Mouse (Mus musculus) c-Kit-positive CD71-positive TER-119-negative erythroid progenitor cells, embryonic 14.5 days (primary cell): ENCODE results near the gene Tomm40l.
"Not testable (repeated sequence)": the region's sequence is repeated elsewhere in the genome, so short reads cannot be mapped to it uniquely, and the experiment has no call there.

Source experiments
- DNase-seq: peaks from one replicate; pipeline ENCODE4 v3.0.0-alpha.2; 2013; ENCODE audit warnings: low read depth

Gene Tomm40l

GRCm38 (mm10) chr1:171250680-171251593, 28.6 kb upstream of the Tomm40l start, which contains the start of gene Ndufs2:
Gene Ndufs2 (minus strand): TSS chr1:171251388.
- no peak for DNase-seq

GRCm38 (mm10) chr1:171249913-171250600, 27.7 kb upstream of the Tomm40l start, which contains the start of gene Adamts4:
Gene Adamts4 (plus strand): TSS chr1:171250421.
- no peak for DNase-seq

GRCm38 (mm10) chr1:171248386-171249226, 26.3 kb upstream of the Tomm40l start:
- DNase-seq, result no peak

- DNase-seq, result no peak
Observed at GRCm38 (mm10) chr1:171247916-171248315, 25.6 kb upstream of the Tomm40l start.

GRCm38 (mm10) chr1:171247453-171247841, 25.1 kb upstream of the Tomm40l start:
- DNase-seq, result no peak

- DNase-seq, result peak; percentile 95
Observed at GRCm38 (mm10) chr1:171246709-171247452, 24.6 kb upstream of the Tomm40l start.

- DNase-seq, result no peak
Observed at GRCm38 (mm10) chr1:171245353-171245752, 23.0 kb upstream of the Tomm40l start.

- DNase-seq, result not testable (repeated sequence)
Observed at GRCm38 (mm10) chr1:171241952-171242351, 19.6 kb upstream of the Tomm40l start.

GRCm38 (mm10) chr1:171240911-171241310, 18.6 kb upstream of the Tomm40l start:
- no peak for DNase-seq

GRCm38 (mm10) chr1:171239992-171240744, 17.9 kb upstream of the Tomm40l start:
- DNase-seq, result no peak

- DNase-seq, result peak; percentile 64
Observed at GRCm38 (mm10) chr1:171238463-171238862, 16.1 kb upstream of the Tomm40l start.

- no peak for DNase-seq
Observed at GRCm38 (mm10) chr1:171237438-171237837, 15.1 kb upstream of the Tomm40l start.

- DNase-seq, result no peak
Observed at GRCm38 (mm10) chr1:171235791-171236190, 13.5 kb upstream of the Tomm40l start.

GRCm38 (mm10) chr1:171234538-171234937, 12.2 kb upstream of the Tomm40l start:
- DNase-seq, result no peak

GRCm38 (mm10) chr1:171234126-171234525, 11.8 kb upstream of the Tomm40l start, which contains the start of gene Fcer1g:
Gene Fcer1g (minus strand): TSS chr1:171234365.
- DNase-seq, result no peak

- peak; percentile 54 for DNase-seq
Observed at GRCm38 (mm10) chr1:171232800-171233730, 10.8 kb upstream of the Tomm40l start.

- no peak for DNase-seq
Observed at GRCm38 (mm10) chr1:171232348-171232747, 10.0 kb upstream of the Tomm40l start.

GRCm38 (mm10) chr1:171231844-171232243, 9.5 kb upstream of the Tomm40l start:
- no peak for DNase-seq

GRCm38 (mm10) chr1:171230215-171230614, 7.9 kb upstream of the Tomm40l start:
- no peak for DNase-seq
